Mouse (Mus musculus) intestine, embryonic 15.5 days (tissue): ENCODE measurements around the gene Tcf7l2. TPM values are rescaled to one million over a fixed set of nuclear protein-coding genes. Genes with fewer than 3 reads are reported as not detected.
A peak's percentile ranks its signal among the peaks of the same experiment; 100 is the strongest.

Source experiments
- ATAC-seq: fragments of 200-750 bp; cut with Nextera tagmentation; 2 replicates; pipeline ENCODE4 v1.8.0; 2017; ENCODE audit warnings: moderate TSS enrichment, moderate library complexity
- H3K27ac ChIP-seq: fragments of 300-500 bp; sonication (generic); 2 replicates; pipeline ENCODE4 v1.5.1; 2015; ENCODE audit warnings: mild to moderate bottlenecking, inconsistent platforms
- H3K27me3 ChIP-seq: fragments of 300-500 bp; sonication (generic); replicated peaks from 2 replicates; pipeline ENCODE4 v1.6.1; 2015; ENCODE audit warnings: inconsistent platforms
- H3K36me3 ChIP-seq: fragments of 300-500 bp; sonication (generic); 2 replicates; pipeline ENCODE4 v1.6.1; 2015; ENCODE audit warnings: inconsistent platforms
- H3K4me1 ChIP-seq: fragments of 300-500 bp; sonication (generic); replicated peaks from 2 replicates; pipeline ENCODE4 v1.6.1; 2015; ENCODE audit warnings: inconsistent platforms
- H3K4me2 ChIP-seq: fragments of 300-500 bp; sonication (generic); replicated peaks from 2 replicates; pipeline ENCODE4 v1.6.1; 2015; ENCODE audit warnings: mild to moderate bottlenecking, inconsistent platforms
- H3K4me3 ChIP-seq: fragments of 300-500 bp; sonication (generic); replicated peaks from 2 replicates; pipeline ENCODE4 v1.5.1; 2015; ENCODE audit warnings: inconsistent platforms
- H3K9ac ChIP-seq: fragments of 300-500 bp; sonication (generic); 2 replicates; pipeline ENCODE4 v1.6.1; 2015; ENCODE audit warnings: inconsistent platforms
- H3K9me3 ChIP-seq: fragments of 300-500 bp; sonication (generic); 2 replicates; pipeline ENCODE4 v1.6.1; 2016; ENCODE audit warnings: inconsistent platforms
- WGBS: fragments of 180-500 bp; shearing (Covaris S2); methylation state at CpG from one replicate; pipeline ENCODE4 v1.1.7; 2015; 5-methylcytosine and 5-hydroxymethylcytosine counted together
- polyA plus RNA-seq: library from polyadenylated mRNA; unstranded; fragments of >200 nt; fragmentation: Nextera tagmentation; extraction: Ambion mirVana; gene quantifications from 2 replicates; pipeline ENCODE4 v1.2.1, GENCODE M21; 2015

The Tcf7l2 gene
- polyA plus RNA-seq, 1 experiment from 2014 or later, result 78.9 TPM

- no peaks in the 10 kb centered on the region for H3K36me3 ChIP-seq
- H3K9ac ChIP-seq, result no peak overlapping the region
- no peaks in the 10 kb centered on the region for H3K9me3 ChIP-seq
- 0 out of 2 replicates have a peak, but pooled peaks cover 4% of the 10 kb centered on the region for H3K4me1 ChIP-seq
- no peak for ATAC-seq
- WGBS, result 88% methylated on average over 6 of the region's 6 CpGs
- H3K4me3 ChIP-seq, result no peak overlapping the region
- no peaks in the 10 kb centered on the region for H3K27me3 ChIP-seq
- H3K4me2 ChIP-seq, result no peak overlapping the region
- H3K27ac ChIP-seq, result no peak overlapping the region
These were observed 215.1 kb downstream of the Tcf7l2 start for GRCm38 (mm10) chr19:55956745-55957144.

GRCm38 (mm10) chr19:55964421-55964820 lies 222.8 kb downstream of the Tcf7l2 start:
- no peak overlapping the region for H3K27ac ChIP-seq
- ATAC-seq, result no peak
- 94% methylated on average over 3 of the region's 3 CpGs for WGBS
- H3K9ac ChIP-seq, result no peak overlapping the region
- H3K4me2 ChIP-seq, result no peak overlapping the region
- H3K4me3 ChIP-seq, result no peak overlapping the region
- H3K4me1 ChIP-seq, result no peaks in the 10 kb centered on the region
- H3K27me3 ChIP-seq, result no peaks in the 10 kb centered on the region
- H3K36me3 ChIP-seq, result no peaks in the 10 kb centered on the region
- H3K9me3 ChIP-seq, result no peaks in the 10 kb centered on the region

GRCm38 (mm10) chr19:55966066-55966465 lies 224.4 kb downstream of the Tcf7l2 start:
- no peaks in the 10 kb centered on the region for H3K9me3 ChIP-seq
- no peaks in the 10 kb centered on the region for H3K27me3 ChIP-seq
- H3K9ac ChIP-seq, result no peak overlapping the region
- H3K27ac ChIP-seq, result no peak overlapping the region
- H3K4me1 ChIP-seq, result no peaks in the 10 kb centered on the region
- no peak for ATAC-seq
- H3K36me3 ChIP-seq, result no peaks in the 10 kb centered on the region
- no peak overlapping the region for H3K4me3 ChIP-seq
- 22% methylated on average over 7 of the region's 7 CpGs for WGBS
- no peak overlapping the region for H3K4me2 ChIP-seq

GRCm38 (mm10) chr19:55969929-55970531 lies 228.4 kb downstream of the Tcf7l2 start:
- H3K9me3 ChIP-seq, result no peaks in the 10 kb centered on the region
- no peak overlapping the region for H3K4me2 ChIP-seq
- H3K27me3 ChIP-seq, result no peaks in the 10 kb centered on the region
- 33% methylated on average over 14 of the region's 14 CpGs for WGBS
- no peak overlapping the region for H3K4me3 ChIP-seq
- ATAC-seq, result peak; percentile 68
- H3K9ac ChIP-seq, result no peak overlapping the region
- H3K36me3 ChIP-seq, result no peaks in the 10 kb centered on the region
- H3K4me1 ChIP-seq, result no peaks in the 10 kb centered on the region
- 0 out of 2 replicates have a peak overlapping the region, but pooled peaks have one; percentile 32 for H3K27ac ChIP-seq

GRCm38 (mm10) chr19:55976073-55976472 lies 234.5 kb downstream of the Tcf7l2 start:
- Histone ChIP-seq H3K9ac (no peak overlapping the region), H3K4me3 (no peak overlapping the region), H3K27me3 (no peaks in the 10 kb centered on the region), H3K36me3 (no peaks in the 10 kb centered on the region), H3K4me2 (no peak overlapping the region), H3K4me1 (no peaks in the 10 kb centered on the region), H3K9me3 (no peaks in the 10 kb centered on the region), H3K27ac (no peak overlapping the region)
- 87% methylated on average over 9 of the region's 9 CpGs for WGBS
- ATAC-seq, result no peak
